Mouse (Mus musculus): ENCODE data around the gene Matn4. TPM values are rescaled to one million over a fixed set of nuclear protein-coding genes. Genes with fewer than 3 reads are reported as not detected.
A peak's percentile ranks its signal among the peaks of the same experiment; 100 is the strongest.

The Matn4 gene
- total RNA-seq, 2 experiments from 2014 or later = 0.42 to 0.52 TPM

DNA sequence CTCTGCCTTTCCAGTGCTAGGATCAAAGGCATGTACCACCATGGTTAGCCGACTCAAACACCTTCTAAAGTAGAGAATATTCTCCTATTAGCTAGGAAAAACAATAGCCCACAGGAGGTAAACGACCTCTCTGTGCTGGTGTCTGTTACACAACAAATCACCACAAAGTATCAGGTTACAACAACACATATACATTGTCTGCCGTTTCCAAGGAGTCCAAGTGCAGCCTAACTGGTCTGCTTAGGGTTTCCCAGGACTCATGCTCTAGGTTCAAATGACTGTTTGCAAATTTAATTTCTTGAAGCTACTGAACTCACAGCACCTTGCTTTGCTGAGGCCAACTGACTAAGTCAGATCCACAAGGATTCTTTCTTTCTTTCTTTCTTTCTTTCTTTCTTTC, 14.5 kb upstream of the Matn4 start:
- DNase-seq (ENCODE audit: low spot score) = no peak
- intact Hi-C loops (cut with DNase I) = no loop called here

DNA sequence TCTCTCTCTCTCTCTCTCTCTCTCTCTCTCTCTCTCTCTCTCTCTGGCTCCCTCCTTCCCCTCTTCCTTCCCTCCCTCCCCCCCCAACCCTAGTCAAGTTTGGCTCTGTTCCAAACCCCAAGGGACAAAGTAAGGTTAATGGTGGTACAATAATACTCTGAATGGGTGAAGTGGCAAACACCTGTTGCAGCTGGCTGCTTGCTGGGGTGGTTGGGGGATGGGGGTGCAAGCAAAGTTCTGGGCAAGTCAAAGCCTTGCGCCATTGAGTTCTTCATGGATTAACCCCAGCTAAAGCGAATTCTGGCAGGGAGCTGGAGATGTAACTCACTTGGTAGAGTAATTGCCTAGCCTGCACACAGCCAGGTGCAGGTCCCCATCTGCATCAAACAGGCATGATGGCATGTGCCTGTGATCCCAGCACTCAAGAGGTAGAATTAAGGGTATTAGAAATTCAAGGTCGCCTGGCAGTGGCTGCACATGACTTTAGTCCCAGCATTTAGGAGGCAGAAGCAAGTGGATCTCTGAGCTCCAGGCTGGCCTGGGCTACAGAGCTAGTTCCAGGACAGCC, 13.4 kb upstream of the Matn4 start:
- intact Hi-C loops (cut with DNase I) = no loop called here
- no peak for DNase-seq (ENCODE audit: low spot score)

DNA sequence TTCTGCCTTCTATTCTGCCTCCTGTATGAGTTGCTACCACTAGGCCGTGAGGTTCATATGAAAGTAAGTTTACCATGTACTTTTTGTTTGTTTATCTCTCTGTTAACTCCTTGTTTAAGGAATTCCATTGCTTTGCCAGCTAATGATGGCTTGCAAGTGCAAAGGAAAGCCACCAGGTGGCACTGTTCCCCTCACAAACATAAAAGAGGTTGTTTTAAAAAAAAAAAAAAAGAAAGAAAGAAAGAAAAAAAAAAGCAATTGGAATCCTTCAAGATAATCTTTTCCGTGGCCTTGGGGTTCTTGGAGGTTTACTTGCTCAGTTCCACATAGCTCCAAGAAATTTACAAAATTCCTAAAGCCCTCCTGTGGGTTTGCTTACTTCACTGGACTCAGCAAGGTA, 12.2 kb upstream of the Matn4 start:
- intact Hi-C loops (cut with DNase I) = loop anchor here (1.0 to 2.0 kb wide), 2 partner anchors 42 to 103 kb away; no protein-coding TSS in a partner anchor
- no peak for DNase-seq (ENCODE audit: low spot score)

DNA sequence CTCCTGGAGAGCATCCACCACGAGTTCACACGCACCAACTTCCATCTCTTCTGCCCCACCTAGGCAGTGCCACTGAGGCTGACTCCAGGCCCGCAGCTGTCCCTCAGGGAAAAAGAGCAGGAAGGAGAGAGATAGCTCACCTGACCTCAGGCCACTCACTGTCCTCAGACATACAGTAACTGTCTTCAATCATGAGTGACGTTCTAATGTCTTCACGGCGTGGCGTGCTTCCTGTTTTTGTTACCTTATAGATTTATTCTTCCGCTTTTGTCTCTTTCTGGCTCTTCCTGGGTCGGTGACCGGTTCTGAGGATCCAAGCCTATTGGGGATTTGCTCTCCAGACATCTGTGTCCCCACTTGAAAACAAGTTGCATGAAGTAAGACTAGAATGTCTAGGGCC, 9.6 kb upstream of the Matn4 start:
- DNase-seq (ENCODE audit: low spot score) = no peak
- intact Hi-C loops (cut with DNase I) = no loop called here

DNA sequence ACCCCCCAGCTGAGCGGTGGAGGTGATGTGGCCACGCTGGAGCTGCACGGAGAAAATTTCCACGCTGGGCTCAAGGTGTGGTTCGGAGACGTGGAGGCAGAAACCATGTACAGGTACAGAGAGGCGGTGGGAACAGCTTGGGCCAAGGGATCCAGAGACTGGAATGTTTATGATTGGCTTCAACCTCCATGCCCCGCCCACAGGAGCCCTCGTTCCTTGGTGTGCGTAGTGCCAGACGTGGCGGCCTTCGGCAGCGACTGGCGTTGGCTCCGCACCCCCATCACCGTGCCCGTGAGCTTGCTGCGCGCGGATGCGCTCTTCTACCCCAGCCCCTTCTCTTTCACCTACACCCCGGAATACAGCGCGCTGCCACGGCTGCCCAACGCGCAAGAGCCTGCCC, 9.2 kb upstream of the Matn4 start:
- DNase-seq (ENCODE audit: low spot score) = no peak
- intact Hi-C loops (cut with DNase I) = no loop called here

DNA sequence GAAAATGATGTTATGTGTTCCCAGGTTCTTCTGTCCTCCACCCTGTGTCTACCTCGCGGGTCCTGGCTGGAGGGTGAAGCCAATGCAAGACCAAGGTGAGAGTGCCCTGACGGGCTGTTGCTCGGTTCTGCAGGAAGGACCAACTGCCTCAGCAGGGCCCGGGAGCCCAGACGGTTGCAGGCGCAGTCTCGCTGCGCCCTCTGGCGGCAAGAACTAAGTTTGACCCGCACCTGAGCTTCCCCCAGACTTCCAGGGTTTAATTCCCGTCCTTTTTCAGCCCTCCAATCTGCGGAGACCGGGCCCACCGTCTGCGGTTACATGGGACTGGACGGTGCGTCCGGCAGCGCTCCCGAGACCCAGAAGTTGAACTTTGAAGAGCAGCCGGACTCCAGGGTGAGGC, 2.7 kb upstream of the Matn4 start:
- DNase-seq (ENCODE audit: low spot score) = no peak
- intact Hi-C loops (cut with DNase I) = loop anchor here (1.0 kb wide), 1 partner anchor 304 kb away; no protein-coding TSS in a partner anchor

DNA sequence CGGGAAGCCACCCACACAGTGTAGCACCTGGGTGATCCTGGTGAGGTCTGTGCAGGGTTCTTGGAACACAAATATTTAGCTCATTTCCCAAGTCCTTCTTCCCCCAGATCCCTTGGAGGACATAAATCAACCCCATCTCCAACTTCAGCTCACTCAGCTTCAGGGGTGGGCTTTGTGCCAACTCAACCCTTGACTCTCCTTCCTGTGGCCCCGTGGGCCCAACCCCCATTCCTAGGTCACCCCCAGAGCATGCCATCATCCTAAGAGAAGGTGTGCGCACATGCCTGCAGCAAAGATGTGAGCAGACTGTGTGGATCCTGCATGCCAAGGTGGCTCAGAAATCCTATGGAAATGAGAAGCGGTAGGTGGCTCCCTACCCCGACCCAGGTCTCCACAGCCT, 559 bp upstream of the Matn4 start:
- intact Hi-C loops (cut with DNase I) = no loop called here
- no peak for DNase-seq (ENCODE audit: low spot score)

DNA sequence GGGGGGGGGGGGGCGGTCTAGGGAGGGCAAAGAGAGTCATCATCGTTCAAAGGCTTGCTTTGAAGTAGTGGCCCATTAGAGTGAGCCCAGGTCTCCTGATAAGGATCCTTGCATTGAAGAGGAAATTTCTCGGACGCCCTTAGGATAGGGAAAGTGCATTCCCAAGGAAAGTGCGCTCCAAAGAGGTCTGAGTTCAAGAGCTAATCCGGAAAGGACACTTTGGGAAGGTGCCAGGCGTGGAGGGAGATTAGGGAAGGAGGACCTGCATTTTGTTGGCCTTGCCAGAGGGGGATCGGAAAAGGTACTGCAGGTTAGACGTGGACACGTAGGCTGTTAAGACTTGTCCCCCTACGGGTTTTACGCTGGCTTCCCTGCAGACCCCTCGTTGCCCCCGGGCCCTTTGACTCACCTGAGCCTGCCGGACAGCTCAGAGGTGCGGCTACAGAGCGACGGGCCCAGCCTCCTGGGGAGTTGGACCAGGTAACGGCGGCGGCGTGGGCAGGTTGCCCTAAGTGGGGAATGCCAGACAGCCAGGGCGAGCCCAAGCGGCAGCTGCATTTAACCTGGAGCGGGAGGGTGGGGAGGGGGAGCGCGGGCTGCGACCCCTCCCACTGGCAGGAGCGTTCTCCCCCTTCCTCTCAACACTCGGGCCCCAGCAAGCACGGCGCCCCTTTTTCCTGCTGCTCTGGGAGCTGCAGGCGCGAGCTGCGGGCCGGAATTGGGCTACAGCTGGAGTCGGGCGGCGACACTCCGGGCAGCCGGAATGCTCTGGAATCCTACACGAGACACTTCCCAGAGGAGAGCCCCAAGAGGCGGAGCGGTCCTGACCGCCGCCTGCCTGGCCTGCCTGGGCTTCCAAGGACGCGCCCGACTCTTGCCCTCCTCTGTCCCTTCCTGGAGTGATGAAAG, 624 bp downstream of the Matn4 start:
- intact Hi-C loops (cut with DNase I) = no loop called here

DNA sequence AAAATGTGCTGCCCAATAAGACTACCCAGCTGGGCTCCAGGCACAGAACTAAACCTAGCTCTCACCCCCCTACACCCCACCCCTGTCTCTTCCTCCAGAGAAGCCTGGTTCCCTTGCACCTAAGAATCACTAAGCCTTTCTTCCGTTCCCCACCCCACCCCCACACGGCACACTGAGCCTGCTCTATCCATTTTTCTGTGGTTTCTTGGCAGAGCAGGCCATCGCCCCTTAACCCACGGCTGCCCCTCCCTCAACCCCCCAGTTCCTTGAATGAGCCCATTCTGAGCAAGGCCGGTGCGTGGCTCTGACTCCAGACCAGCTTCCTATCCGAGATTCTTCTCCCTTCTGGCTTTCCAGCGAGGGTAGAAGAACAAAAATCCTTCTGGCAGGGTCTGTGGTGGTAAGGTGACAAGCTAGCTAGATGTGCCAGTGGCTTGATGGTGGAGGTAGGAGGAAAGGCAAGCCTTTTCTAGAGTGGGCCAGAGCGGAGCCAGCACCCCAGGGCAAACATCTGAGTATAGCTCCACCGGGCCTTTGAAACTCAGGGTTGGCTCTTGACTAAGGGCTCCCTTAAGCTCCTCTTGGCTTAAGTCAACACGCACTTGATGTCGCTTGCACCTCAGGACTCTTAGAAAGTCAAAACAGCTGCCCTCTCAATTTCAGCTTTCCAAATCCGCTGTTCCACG, 1.4 kb downstream of the Matn4 start:
- DNase-seq (ENCODE audit: low spot score) = no peak
- intact Hi-C loops (cut with DNase I) = no loop called here

More for the DNA sequence above, 624 bp downstream of the Matn4 start:
- DNase-seq (ENCODE audit: low spot score) = peak; percentile 18

DNA sequence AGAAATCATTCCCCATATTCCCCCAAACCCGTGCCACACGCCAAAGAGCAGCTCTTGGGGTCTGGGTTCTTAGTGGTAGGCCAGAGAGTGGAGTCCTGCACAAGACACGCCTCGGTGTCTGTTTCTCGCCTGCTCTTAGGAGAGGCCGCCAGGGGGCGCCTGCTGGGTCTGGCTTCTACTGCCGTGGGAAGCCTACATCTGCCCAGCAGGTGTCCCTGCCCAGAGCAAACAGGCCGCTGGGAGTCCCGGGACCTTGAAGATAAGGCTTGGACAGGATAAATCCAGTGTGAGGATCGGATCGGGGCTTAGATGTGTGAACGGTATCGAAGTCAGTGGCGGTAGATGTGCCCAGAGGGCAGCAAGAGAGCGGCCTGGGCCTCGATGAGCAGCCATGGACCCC, 2.1 kb downstream of the Matn4 start, which contains the start of gene Rbpjl:
TSS of gene Rbpjl (plus strand) at position 236 of the 400 bp plus-strand sequence.
- intact Hi-C loops (cut with DNase I) = no loop called here
- no peak for DNase-seq (ENCODE audit: low spot score)

DNA sequence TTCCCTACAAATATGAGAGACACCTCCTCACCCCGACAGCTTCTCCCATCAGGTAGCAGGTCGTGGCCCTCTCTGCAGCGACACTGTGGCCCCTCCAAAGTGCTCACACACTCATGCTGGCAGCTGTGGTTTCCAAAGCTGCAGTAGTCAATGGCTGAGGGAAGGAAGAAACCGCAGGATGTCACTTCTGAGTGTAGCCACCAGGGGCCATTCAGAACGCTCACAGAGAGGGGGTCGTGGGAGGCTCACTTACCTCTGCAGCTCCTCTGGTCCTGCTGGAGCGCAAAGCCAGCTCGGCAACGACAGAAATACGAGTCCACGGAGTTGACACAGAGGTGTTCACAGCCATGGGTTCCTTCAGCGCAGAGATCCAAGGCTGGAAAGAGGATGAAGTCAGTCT, 8.0 kb downstream of the Matn4 start:
- intact Hi-C loops (cut with DNase I) = no loop called here
- no peak for DNase-seq (ENCODE audit: low spot score)

DNA sequence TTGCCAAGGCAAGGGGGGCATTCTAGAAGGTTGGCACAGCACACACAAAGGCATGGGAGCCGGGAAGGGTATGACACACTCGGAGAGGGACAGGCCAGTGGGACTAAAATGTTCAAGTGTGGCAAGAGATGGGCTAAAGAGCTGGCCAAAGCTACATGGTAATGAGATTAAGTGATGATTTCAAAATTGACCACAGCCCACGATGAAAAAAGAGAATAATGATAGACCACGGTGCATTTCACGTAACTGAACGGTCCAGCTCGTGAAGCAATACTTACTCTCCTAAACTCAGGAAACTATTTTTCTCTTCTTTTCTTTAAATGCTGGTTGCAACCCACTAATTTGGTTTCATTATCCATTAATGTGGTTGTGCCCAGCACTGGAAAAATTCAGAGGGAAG, 8.9 kb downstream of the Matn4 start:
- no peak for DNase-seq (ENCODE audit: low spot score)
- intact Hi-C loops (cut with DNase I) = no loop called here

DNA sequence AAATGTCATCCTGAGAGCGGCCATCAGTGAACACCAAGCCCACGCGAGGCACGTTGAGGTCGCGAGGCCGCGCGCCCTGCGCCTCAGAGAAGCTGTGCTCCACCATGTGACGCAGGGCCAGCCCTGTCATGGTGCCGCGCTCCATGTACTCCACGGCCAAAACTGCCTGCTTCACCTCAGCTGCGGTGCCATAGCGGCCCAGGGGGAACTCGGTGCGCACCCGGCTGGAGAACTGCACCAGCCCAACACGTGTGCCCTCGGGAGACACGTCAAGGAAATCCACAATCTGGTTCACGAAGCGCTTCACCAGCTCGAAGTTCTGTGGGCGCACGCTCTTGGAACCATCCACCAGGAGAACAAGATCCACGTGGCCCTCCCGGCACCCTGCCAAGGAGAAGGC, 11.8 kb downstream of the Matn4 start:
- no peak for DNase-seq (ENCODE audit: low spot score)
- intact Hi-C loops (cut with DNase I) = no loop called here

DNA sequence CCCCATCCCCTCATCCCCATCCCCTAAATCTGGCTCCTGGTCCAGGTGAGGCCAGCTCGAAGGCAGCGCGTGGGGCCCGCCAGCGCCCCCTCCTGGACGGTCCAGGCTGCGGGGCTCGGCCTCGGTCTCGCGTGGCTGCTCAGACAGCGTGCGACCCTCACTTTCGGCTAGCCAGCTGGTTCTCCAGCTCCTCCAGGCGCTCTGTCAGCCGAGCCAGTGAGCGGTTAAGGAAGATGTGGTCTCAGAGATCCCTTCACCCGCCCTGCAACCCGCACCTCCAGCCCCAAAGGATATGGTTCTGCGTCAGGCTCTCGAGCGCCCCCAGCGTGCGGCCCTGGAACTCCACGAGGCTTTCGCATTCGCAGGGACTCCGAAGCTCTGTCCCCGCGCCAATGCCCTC, 15.5 kb downstream of the Matn4 start:
- intact Hi-C loops (cut with DNase I) = loop anchor here (5.0 kb wide), 1 partner anchor 287 kb away; no protein-coding TSS in a partner anchor
- peak; percentile 37 for DNase-seq (ENCODE audit: low spot score)

DNA sequence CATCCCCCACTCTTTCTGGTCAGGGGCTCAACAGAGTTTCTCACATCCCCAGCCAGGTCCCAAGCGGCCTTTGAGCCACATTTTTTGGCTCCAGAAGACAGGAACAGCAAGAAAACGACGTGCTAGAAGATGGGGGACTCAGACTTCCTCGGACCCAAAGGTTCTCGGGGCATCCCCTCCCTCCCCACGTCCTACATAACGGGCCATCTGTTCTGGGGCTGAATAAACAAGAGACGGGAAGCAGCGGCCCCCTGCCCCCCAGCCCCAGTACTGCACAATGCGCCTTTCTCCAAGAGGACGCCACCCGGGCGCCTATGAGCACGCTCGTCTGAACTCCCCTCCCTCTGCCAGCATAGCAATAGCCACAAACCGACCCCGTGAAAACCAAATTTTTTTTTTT, 15.9 kb downstream of the Matn4 start, which contains the start of gene Slpi:
TSS of gene Slpi (minus strand) at position 76 of the 400 bp plus-strand sequence.
- intact Hi-C loops (cut with DNase I) = loop anchor here (5.0 kb wide), 1 partner anchor 287 kb away; no protein-coding TSS in a partner anchor
- DNase-seq (ENCODE audit: low spot score) = no peak

DNA sequence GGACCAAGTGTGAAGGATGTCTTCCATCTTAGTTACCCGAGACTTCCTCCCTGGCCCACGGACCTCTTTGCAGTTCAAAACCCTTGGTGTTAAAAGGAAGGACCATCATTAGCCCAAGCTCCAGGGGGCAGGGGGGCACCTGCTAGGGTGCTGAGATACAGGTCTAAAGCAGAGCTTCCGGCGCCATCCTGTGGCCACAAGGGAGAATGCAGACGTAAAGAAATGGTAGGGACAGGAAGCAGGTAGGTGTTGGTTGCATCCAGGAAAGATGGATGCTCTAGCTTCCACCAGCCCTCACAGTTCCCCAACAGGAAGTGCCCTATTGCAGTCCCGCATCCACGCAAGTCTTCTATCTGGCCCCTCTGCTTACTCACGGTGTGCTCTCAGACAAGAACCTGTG, 18.0 kb downstream of the Matn4 start:
- DNase-seq (ENCODE audit: low spot score) = no peak
- intact Hi-C loops (cut with DNase I) = loop anchor here (5.0 kb wide), 1 partner anchor 285 kb away; no protein-coding TSS in a partner anchor

DNA sequence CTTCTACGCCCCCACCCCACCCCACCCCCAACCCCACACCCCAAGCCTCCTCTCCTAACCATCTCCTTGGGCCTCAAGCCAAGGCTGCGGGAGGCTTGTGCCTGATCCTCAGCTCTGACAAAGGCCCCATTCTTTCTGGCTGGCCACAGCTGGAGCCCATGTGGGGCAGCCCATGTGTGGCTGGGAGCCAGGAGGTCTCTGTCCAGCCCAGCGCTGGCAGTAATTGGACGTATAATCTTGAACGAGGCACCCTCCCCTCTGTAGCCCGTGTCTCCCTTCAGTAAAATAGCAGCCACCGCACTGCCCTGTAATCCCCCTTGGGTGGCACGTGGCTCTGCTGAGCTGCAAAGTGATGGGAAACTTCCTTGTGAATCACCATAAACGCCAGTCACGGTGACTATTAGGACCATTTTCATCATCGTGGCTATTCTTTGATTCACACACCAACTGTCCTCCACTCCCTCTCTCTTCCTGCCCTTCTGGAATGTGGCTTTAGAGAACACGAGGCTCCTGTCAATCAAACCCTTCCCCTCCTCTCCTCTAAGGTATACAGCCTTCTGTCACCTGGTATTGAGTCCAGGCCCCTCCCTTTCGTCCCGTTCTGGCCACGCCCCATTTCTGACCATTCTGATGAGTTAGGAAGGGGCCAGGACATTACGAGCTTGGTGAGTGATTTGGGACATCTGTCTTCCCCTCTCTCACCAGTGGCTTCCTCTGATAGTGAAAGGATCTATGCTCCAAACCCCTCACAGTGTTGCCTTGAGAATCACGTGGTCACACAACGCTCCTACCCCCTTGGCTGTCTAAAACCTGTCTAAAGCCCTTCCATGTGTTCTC, 18.8 kb downstream of the Matn4 start:
- no peak for DNase-seq (ENCODE audit: low spot score)
- intact Hi-C loops (cut with DNase I) = loop anchor here (5.0 kb wide), 1 partner anchor 284 kb away; no protein-coding TSS in a partner anchor

DNA sequence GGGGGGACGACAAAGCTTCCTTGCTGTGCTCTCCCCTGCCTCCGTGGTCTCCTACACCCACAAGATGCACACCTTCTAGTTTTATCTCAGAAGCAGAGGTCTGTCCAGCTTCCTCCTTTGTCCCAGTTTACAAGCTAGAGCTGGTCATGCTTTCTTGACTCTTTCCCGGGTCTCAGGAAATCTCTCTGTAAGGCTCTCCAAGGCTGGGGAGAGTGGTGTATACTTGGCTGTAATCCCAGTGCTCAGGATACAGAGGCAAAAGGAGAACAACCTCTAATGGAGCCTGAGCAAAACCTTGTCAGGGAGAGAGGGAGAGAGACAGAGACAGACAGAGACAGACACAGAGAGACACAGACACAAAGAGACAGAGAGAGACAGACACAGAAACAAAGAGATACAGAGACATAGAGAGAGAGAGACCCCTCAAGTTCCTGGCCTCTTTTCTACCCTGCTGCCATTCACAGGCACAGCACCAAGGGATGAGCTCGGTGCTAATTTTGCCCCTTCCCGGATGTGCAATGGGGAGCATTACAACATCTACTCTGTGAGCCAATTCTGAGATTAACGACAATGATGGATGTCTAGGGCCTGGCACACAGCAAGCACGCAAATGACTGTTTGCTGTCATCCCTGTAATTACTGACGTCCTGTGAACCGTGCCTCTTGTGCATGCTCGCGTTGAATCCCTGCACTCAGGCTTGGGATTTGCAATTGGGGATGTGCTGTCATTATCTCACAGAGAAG, 21.1 kb downstream of the Matn4 start:
- no peak for DNase-seq (ENCODE audit: low spot score)
- intact Hi-C loops (cut with DNase I) = no loop called here

DNA sequence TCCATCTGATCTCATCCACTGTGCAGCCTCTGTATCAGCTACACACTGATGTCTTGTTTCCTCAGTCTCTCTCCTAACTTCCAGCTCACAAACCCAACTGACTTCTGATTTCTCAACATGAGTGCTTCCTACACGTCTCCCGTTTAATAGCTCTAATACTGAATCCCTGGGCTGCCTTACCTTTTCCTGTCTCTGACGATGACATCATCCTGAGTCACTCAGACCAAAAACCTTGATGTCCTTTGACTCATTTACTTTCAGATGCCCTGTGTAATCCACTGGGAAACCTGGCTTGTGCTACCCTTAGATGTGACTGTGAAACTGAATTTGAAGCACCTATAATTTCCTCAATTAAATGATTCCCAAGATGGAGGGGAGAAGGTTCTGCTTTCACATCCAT, 22.0 kb downstream of the Matn4 start:
- no peak for DNase-seq (ENCODE audit: low spot score)
- intact Hi-C loops (cut with DNase I) = no loop called here
